Mouse (Mus musculus) spleen, postnatal 4 days (tissue): ENCODE measurements around the gene Zfp473.
A peak's percentile ranks its signal among the peaks of the same experiment; 100 is the strongest.
"Not testable (repeated sequence)": the region's sequence is repeated elsewhere in the genome, so short reads cannot be mapped to it uniquely, and the experiment has no call there.

ENCODE experiments used
- DNase-seq, 2 experiments: peaks; one replicate each; pipeline ENCODE4 v3.0.0; 2022; ENCODE audit warnings: low spot score in 2 of 2

The Zfp473 gene

GRCm38 (mm10) chr7:44750950-44751349 lies at the start of gene Zfp473:
Gene Zfp473 (minus strand): TSS chr7:44751050.
- DNase-seq, result not testable (repeated sequence)

GRCm38 (mm10) chr7:44792781-44793180 lies 41.9 kb upstream of the Zfp473 start:
- DNase-seq, result peak in 1 of 2 experiments; percentile 22

- peak; percentile 6 to 49 for DNase-seq
Observed at GRCm38 (mm10) chr7:44790066-44790465, 39.2 kb upstream of the Zfp473 start.

DNA sequence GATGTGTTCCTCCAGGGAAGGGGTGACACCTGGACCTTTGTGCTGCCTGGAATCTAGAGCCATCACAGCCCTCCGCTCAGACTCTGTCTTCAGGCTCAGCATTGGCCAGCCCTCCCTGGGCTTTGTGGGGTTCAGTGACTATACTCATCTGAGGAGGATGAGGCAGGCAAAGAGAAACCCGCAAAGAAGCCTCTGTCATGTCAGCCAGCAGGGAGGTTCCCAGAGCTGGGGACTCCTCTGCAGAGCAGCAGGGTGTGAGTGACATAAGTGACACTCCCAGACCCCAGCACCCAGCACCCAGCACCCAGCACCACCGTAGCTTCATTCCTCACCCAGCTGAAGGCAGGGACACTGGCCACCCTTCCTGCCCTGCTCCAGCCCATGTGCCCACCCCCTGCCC lies 38.7 kb upstream of the Zfp473 start:
- DNase-seq, result peak; percentile 9 to 56

DNA sequence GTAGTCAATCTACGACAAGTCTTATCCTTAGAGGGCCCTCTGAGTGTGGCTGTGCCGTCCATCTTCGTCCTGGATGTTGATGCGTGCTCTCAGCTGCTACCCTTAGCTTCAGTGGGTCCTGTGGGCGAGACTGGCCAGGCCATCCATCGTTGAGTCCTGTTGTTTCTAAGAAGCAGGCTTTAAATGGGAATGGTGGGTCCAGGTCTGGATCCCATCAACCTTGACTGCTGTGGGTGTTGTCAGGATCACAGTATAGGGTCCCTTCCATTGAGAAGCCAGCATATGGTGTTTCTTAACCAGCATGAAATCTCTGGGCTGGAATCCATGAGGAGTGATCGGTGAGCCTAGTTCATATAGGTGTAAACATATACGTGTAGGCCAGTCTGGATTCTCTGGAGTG lies 29.3 kb upstream of the Zfp473 start:
- peak; percentile 3 to 29 for DNase-seq

- DNase-seq, result peak; percentile 6 to 53
Observed at GRCm38 (mm10) chr7:44776849-44777498, 26.1 kb upstream of the Zfp473 start.

DNA sequence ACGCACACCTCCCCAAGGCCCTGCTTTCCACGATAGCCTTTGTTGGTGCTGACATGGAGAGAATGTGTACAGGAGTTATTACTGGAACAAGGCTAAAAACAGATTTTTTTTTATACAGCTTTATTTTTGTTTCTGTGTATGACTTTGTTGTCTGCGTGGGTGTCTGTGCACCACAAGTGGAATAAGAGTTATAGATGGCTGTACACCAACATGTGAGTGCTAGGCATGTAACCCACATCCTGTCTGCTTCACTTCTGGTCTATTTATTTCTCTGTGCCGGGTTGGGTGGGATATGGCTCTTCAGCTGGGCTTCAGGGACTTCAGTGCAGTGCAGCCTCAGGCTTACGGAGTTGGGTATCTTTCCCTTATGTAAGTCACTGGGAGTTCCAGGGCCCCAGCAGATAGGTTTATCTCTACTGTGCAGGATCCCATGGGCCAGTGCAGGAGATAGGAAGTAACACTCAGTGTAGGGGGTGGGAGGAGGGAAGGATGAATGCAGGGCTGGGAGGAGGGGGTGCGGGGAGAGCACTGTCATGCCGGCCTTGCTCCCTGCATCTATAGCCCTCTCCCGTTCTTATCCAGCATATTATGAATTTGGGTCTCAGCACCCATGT lies 21.8 kb upstream of the Zfp473 start:
- peak in 1 of 2 experiments; percentile 28 for DNase-seq

DNA sequence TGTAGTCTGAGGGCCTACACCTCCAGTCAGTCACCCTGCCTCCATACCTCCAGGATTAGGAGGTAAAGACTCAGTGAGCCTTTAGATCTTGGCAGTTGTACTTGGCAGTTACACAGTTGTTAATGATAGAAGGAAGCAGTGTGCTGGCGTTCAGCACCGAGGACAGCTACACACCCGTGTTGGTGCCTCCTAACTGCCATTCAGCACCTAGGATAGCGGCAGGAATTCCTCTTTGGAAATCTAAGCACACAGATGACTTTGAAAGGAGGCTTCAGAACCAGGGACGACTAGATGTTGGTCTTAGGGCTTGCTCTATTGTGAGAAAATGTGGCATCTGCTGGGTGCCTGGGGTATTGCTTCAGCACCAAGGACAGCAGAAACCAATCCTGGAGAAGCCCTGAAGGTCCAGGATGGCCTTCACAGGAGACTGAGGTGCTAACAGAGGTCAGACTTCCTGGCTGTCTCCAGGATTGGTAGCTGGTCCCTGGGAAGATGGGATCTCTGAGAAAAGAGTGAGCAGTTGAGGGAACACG lies 19.3 kb upstream of the Zfp473 start:
- peak; percentile 58 to 81 for DNase-seq

DNA sequence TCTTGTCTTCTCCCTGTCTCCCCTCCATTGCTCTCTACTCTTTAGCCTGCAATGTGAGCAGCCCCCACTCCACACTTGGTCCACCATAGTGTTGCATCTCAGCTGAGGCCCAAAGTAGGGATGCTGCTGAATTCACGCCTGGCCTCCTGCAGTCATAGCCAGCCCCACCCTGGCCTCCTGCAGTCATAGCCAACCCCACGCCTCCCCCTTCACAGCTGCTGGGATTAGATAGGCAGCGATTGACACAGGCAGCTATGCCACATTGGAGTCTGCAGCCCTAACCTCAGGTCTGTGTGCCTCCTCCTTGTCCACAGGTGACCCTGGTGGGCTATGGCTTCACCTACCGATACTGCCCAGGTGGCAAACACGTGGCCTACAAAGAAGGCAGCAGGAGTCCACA lies 17.3 kb upstream of the Zfp473 start:
- peak; percentile 67 to 71 for DNase-seq

- no peak for DNase-seq
Observed at GRCm38 (mm10) chr7:44760366-44760765, 9.5 kb upstream of the Zfp473 start.

GRCm38 (mm10) chr7:44757164-44757563 lies 6.3 kb upstream of the Zfp473 start:
- DNase-seq, result no peak

GRCm38 (mm10) chr7:44748101-44749044 lies 2.5 kb downstream of the Zfp473 start, which contains the start of gene Vrk3:
Gene Vrk3 (plus strand): TSS chr7:44748413.
- DNase-seq, result peak; percentile 95 to 98

DNA sequence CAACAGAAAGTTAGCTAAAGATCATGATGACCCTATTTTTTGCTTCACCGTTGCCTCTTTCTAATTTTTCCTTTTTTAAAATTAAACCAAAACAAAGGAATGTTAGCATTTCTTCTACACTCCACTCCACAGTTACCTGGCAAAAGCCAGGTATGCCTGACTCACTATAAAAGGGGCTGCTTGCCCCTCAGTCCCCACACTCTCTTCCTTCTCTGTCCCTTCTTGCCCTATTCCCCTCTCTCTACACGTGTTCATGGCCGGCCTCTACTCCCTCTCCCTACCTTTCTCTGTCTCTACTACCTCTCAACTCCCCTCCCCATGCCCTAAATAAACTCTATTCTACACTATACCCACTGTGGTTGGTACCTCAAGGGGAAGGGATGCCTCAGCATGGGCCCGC lies 3.7 kb downstream of the Zfp473 start:
- no peak for DNase-seq

- peak; percentile 75 to 86 for DNase-seq
Observed at GRCm38 (mm10) chr7:44745076-44745475, 5.8 kb downstream of the Zfp473 start.

DNA sequence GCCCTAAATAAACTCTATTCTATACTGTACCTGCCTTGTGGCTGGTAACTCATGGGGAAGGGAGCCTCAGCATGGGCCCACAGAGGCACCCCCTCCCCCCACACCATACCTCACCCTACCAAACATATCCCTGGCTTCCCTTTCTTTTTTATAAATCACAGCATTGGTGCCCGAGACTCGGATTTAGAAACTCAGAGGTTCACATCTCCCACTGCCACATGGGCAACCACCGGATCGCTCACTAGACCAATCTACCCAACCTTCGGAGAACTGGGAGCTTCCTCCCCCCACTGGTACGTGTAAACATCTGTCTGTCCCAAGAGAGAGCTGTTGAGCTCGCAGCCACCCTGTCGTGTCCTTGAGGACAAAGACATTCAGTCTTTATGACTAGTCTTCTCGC lies 6.6 kb downstream of the Zfp473 start:
- DNase-seq, result no peak

GRCm38 (mm10) chr7:44741361-44741760 lies 9.5 kb downstream of the Zfp473 start:
- no peak for DNase-seq

DNA sequence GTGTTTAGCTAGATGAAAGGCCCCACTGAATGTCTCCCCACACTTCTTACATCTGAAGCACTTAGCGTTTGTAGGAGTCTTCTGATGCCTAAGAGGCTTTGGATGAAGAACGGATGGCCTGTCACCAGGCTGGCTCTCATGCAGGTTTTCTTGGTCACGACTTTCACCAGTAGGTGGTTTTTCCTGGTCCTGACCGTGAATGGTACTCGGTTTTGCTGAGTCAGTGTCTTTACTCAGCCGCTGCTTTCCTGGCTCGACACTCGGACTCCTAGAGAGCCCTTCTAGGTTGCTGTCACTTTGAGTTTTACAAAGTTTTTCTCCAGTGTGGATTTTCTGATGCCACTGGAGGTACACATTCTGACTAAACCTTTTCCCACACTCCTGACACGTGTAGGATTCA lies 17.1 kb downstream of the Zfp473 start:
- DNase-seq, result no peak

DNA sequence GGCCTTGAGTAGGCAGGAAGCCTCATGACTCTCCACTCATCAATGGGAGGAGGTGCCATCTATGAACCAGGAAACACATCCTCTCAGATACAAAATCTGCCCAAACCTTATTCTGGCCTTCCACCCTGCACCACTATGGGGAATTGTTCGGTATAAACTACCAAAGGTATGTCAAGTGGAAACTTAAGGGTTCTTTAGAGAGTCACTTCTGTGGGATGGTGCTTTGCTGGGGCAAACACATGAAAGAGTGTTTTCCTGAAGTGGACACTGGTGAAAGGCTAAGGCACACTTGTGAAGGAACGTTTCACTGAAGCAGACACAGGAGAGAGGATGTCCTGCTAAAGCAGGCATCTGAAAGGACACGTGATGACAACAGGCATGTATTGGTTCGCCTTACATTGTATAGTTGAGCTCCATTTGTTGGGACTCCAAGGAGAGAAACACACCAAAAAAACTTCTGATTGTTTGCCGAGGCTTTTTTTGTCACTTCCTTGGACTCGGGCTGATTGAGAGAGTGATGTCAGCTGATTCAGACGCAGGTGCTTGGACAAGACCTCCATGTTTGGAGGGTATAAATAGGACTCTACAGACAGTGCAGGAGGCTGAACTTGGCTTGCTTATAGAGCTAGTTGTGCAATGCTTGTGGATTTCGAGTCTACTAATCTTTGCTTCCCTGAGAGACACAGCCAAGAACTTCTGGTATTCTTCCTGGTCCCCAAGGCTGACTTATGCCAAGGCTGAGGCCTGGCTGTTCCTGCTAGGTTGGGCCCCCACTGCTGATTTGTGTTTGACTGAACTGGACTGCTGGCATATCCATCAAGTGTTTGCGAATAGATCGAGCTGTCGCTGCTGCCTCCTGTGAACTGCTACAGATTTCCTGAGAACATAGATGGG lies 22.5 kb downstream of the Zfp473 start:
- DNase-seq, result no peak

GRCm38 (mm10) chr7:44727151-44727550 lies 23.7 kb downstream of the Zfp473 start:
- no peak for DNase-seq

DNA sequence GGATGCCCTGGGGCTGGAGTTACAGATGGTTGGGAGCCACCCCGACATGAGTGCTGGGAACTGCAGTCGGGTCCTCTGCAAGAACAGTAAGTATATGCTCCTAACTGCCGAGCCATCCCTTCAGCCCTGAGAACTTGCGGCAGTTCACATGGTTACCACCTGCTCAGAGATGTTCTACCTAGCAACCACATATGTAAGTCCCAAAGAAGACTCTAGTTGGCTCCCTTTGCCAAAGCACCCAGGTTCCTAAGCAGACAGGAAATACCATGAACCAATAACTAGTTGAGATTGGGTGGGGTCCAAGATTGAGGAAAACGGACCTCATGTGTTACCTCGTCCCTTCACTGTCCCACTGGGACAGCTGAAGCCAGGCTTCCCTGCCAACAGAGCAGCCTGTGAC lies 24.5 kb downstream of the Zfp473 start:
- no peak for DNase-seq

DNA sequence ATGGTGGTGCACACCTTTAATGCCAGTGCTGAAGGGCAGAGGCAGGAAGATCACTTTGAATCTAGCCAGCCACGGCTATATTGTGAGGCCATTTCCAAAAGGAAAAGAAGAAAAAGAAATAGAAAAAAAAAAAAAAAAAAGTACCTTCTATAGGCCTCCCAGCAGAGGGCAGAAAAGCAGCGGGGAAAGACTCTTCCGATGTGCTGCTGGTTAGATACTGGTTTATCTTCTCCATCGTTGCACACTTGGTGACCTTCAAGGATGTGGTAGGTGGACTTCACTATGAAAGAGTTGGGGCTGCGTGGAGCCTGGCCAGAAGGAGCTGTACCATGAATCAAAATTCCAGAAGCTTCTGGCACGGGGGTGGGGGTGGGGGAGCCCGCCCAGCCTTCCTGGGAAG lies 26.5 kb downstream of the Zfp473 start:
- DNase-seq, result no peak
